Mouse (Mus musculus): ENCODE measurements around the gene Reln. TPM values are rescaled to one million over a fixed set of nuclear protein-coding genes. Genes with fewer than 3 reads are reported as not detected.
A peak's percentile ranks its signal among the peaks of the same experiment; 100 is the strongest.

The Reln gene
- total RNA-seq, 1 experiment from 2014 or later: not detected

GRCm38 (mm10) chr5:21934811-21935396 lies 409.6 kb downstream of the Reln start:
- ATAC-seq (replicated peaks in 1 of 2; ENCODE audit: insufficient read depth in 1 of 2, low FRiP score in 2 of 2, low TSS enrichment in 1 of 2, low read depth in 1 of 2, poor library complexity in 2 of 2, severe bottlenecking in 2 of 2): no peak

GRCm38 (mm10) chr5:21934173-21934698 lies 410.3 kb downstream of the Reln start:
- no peak for ATAC-seq (replicated peaks in 1 of 2; ENCODE audit: insufficient read depth in 1 of 2, low FRiP score in 2 of 2, low TSS enrichment in 1 of 2, low read depth in 1 of 2, poor library complexity in 2 of 2, severe bottlenecking in 2 of 2)

GRCm38 (mm10) chr5:21933340-21934075 lies 411.0 kb downstream of the Reln start:
- no peak for ATAC-seq (replicated peaks in 1 of 2; ENCODE audit: insufficient read depth in 1 of 2, low FRiP score in 2 of 2, low TSS enrichment in 1 of 2, low read depth in 1 of 2, poor library complexity in 2 of 2, severe bottlenecking in 2 of 2)

GRCm38 (mm10) chr5:21931151-21931550 lies 413.4 kb downstream of the Reln start:
- peak; percentile 87 to 91 for ATAC-seq (replicated peaks in 1 of 2; ENCODE audit: insufficient read depth in 1 of 2, low FRiP score in 2 of 2, low TSS enrichment in 1 of 2, low read depth in 1 of 2, poor library complexity in 2 of 2, severe bottlenecking in 2 of 2)

GRCm38 (mm10) chr5:21920310-21920709 lies 424.2 kb downstream of the Reln start:
- no peak for ATAC-seq (replicated peaks in 1 of 2; ENCODE audit: insufficient read depth in 1 of 2, low FRiP score in 2 of 2, low TSS enrichment in 1 of 2, low read depth in 1 of 2, poor library complexity in 2 of 2, severe bottlenecking in 2 of 2)

- no peak for ATAC-seq (replicated peaks in 1 of 2; ENCODE audit: insufficient read depth in 1 of 2, low FRiP score in 2 of 2, low TSS enrichment in 1 of 2, low read depth in 1 of 2, poor library complexity in 2 of 2, severe bottlenecking in 2 of 2)
Observed at GRCm38 (mm10) chr5:21919281-21919780, 425.2 kb downstream of the Reln start.

- ATAC-seq (replicated peaks in 1 of 2; ENCODE audit: insufficient read depth in 1 of 2, low FRiP score in 2 of 2, low TSS enrichment in 1 of 2, low read depth in 1 of 2, poor library complexity in 2 of 2, severe bottlenecking in 2 of 2): no peak
Observed at GRCm38 (mm10) chr5:21915973-21916372, 428.5 kb downstream of the Reln start.

GRCm38 (mm10) chr5:21914776-21915175 lies 429.7 kb downstream of the Reln start:
- ATAC-seq (replicated peaks in 1 of 2; ENCODE audit: insufficient read depth in 1 of 2, low FRiP score in 2 of 2, low TSS enrichment in 1 of 2, low read depth in 1 of 2, poor library complexity in 2 of 2, severe bottlenecking in 2 of 2): no peak

GRCm38 (mm10) chr5:21912835-21913530 lies 431.5 kb downstream of the Reln start:
- ATAC-seq (replicated peaks in 1 of 2; ENCODE audit: insufficient read depth in 1 of 2, low FRiP score in 2 of 2, low TSS enrichment in 1 of 2, low read depth in 1 of 2, poor library complexity in 2 of 2, severe bottlenecking in 2 of 2): no peak

- no peak for ATAC-seq (replicated peaks in 1 of 2; ENCODE audit: insufficient read depth in 1 of 2, low FRiP score in 2 of 2, low TSS enrichment in 1 of 2, low read depth in 1 of 2, poor library complexity in 2 of 2, severe bottlenecking in 2 of 2)
Observed at GRCm38 (mm10) chr5:21910726-21911125, 433.8 kb downstream of the Reln start.

- no peak for ATAC-seq (replicated peaks in 1 of 2; ENCODE audit: insufficient read depth in 1 of 2, low FRiP score in 2 of 2, low TSS enrichment in 1 of 2, low read depth in 1 of 2, poor library complexity in 2 of 2, severe bottlenecking in 2 of 2)
Observed at GRCm38 (mm10) chr5:21909713-21910112, 434.8 kb downstream of the Reln start.

GRCm38 (mm10) chr5:21901411-21901810 lies 443.1 kb downstream of the Reln start:
- ATAC-seq (replicated peaks in 1 of 2; ENCODE audit: insufficient read depth in 1 of 2, low FRiP score in 2 of 2, low TSS enrichment in 1 of 2, low read depth in 1 of 2, poor library complexity in 2 of 2, severe bottlenecking in 2 of 2): no peak

GRCm38 (mm10) chr5:21900891-21901290 lies 443.6 kb downstream of the Reln start:
- ATAC-seq (replicated peaks in 1 of 2; ENCODE audit: insufficient read depth in 1 of 2, low FRiP score in 2 of 2, low TSS enrichment in 1 of 2, low read depth in 1 of 2, poor library complexity in 2 of 2, severe bottlenecking in 2 of 2): no peak

GRCm38 (mm10) chr5:21898875-21899274 lies 445.6 kb downstream of the Reln start:
- ATAC-seq (replicated peaks in 1 of 2; ENCODE audit: insufficient read depth in 1 of 2, low FRiP score in 2 of 2, low TSS enrichment in 1 of 2, low read depth in 1 of 2, poor library complexity in 2 of 2, severe bottlenecking in 2 of 2): no peak

GRCm38 (mm10) chr5:21896586-21896985 lies 447.9 kb downstream of the Reln start:
- ATAC-seq (replicated peaks in 1 of 2; ENCODE audit: insufficient read depth in 1 of 2, low FRiP score in 2 of 2, low TSS enrichment in 1 of 2, low read depth in 1 of 2, poor library complexity in 2 of 2, severe bottlenecking in 2 of 2): no peak

GRCm38 (mm10) chr5:21894168-21894567 lies 450.3 kb downstream of the Reln start:
- no peak for ATAC-seq (replicated peaks in 1 of 2; ENCODE audit: insufficient read depth in 1 of 2, low FRiP score in 2 of 2, low TSS enrichment in 1 of 2, low read depth in 1 of 2, poor library complexity in 2 of 2, severe bottlenecking in 2 of 2)

GRCm38 (mm10) chr5:21866750-21867149 lies 477.8 kb downstream of the Reln start:
- ATAC-seq (replicated peaks in 1 of 2; ENCODE audit: insufficient read depth in 1 of 2, low FRiP score in 2 of 2, low TSS enrichment in 1 of 2, low read depth in 1 of 2, poor library complexity in 2 of 2, severe bottlenecking in 2 of 2): no peak

- no peak for ATAC-seq (replicated peaks in 1 of 2; ENCODE audit: insufficient read depth in 1 of 2, low FRiP score in 2 of 2, low TSS enrichment in 1 of 2, low read depth in 1 of 2, poor library complexity in 2 of 2, severe bottlenecking in 2 of 2)
Observed at GRCm38 (mm10) chr5:21866311-21866712, 478.2 kb downstream of the Reln start.
